Mouse (Mus musculus) mature B cell (primary cell): ENCODE measurements around the gene Dis3.
"Not testable (repeated sequence)": the region's sequence is repeated elsewhere in the genome, so short reads cannot be mapped to it uniquely, and the experiment has no call there.

Source experiments
- in situ Hi-C: fragments of 300-500 bp; cut with MboI; formaldehyde crosslinking; loops from 2 replicates; pipeline ENCODE4 v1.14.3; 2019

The Dis3 gene

GRCm38 (mm10) chr14:99063091-99063490, 36.5 kb downstream of the Dis3 start:
- in situ Hi-C loops = no loop called here

GRCm38 (mm10) chr14:99060616-99061015, 39.0 kb downstream of the Dis3 start:
- in situ Hi-C loops = no loop called here

GRCm38 (mm10) chr14:99058959-99059586, 40.5 kb downstream of the Dis3 start:
- in situ Hi-C loops = no loop called here

GRCm38 (mm10) chr14:99046782-99047181, 52.8 kb downstream of the Dis3 start:
- in situ Hi-C loops = loop anchor here (10.0 kb wide), 1 partner anchor 48 kb away; the partner anchor contains the start of genes Dis3 and Pibf1

GRCm38 (mm10) chr14:99046031-99046781, 53.4 kb downstream of the Dis3 start, which contains the start of the genes Mzt1 and Bora:
Gene Mzt1 (minus strand): TSS chr14:99046134.
Gene Bora (plus strand): TSS chr14:99046222.
- in situ Hi-C loops = loop anchor here (10.0 kb wide), 1 partner anchor 49 kb away; the partner anchor contains the start of genes Dis3 and Pibf1

- in situ Hi-C loops = loop anchor here (10.0 kb wide), 1 partner anchor 49 kb away; the partner anchor contains the start of genes Dis3 and Pibf1
Observed at GRCm38 (mm10) chr14:99045378-99046030, 54.1 kb downstream of the Dis3 start.

- in situ Hi-C loops = loop anchor here (10.0 kb wide), 1 partner anchor 50 kb away; the partner anchor contains the start of genes Dis3 and Pibf1
Observed at GRCm38 (mm10) chr14:99044718-99045117, 54.9 kb downstream of the Dis3 start.

- in situ Hi-C loops = loop anchor here (10.0 kb wide), 1 partner anchor 51 kb away; the partner anchor contains the start of genes Dis3 and Pibf1
Observed at GRCm38 (mm10) chr14:99044096-99044495, 55.5 kb downstream of the Dis3 start.

GRCm38 (mm10) chr14:99043499-99043898, 56.1 kb downstream of the Dis3 start:
- in situ Hi-C loops = loop anchor here (10.0 kb wide), 1 partner anchor 51 kb away; the partner anchor contains the start of genes Dis3 and Pibf1

GRCm38 (mm10) chr14:99041416-99041815, 58.2 kb downstream of the Dis3 start:
- in situ Hi-C loops = loop anchor here (10.0 kb wide), 1 partner anchor 53 kb away; the partner anchor contains the start of genes Dis3 and Pibf1

GRCm38 (mm10) chr14:99039308-99039707, 60.3 kb downstream of the Dis3 start:
- in situ Hi-C loops = not testable (repeated sequence)

- in situ Hi-C loops = no loop called here
Observed at GRCm38 (mm10) chr14:99037703-99038102, 61.9 kb downstream of the Dis3 start.

- in situ Hi-C loops = no loop called here
Observed at GRCm38 (mm10) chr14:99036039-99036438, 63.5 kb downstream of the Dis3 start.

- in situ Hi-C loops = not testable (repeated sequence)
Observed at GRCm38 (mm10) chr14:99034851-99035250, 64.7 kb downstream of the Dis3 start.

- in situ Hi-C loops = no loop called here
Observed at GRCm38 (mm10) chr14:99032596-99032995, 67.0 kb downstream of the Dis3 start.

GRCm38 (mm10) chr14:99031337-99031873, 68.2 kb downstream of the Dis3 start:
- in situ Hi-C loops = no loop called here

GRCm38 (mm10) chr14:99029987-99030386, 69.6 kb downstream of the Dis3 start:
- in situ Hi-C loops = no loop called here
